Mouse (Mus musculus) left cerebral cortex, adult 2 months (tissue): ENCODE data around the gene Gm20403. TPM values are rescaled to one million over a fixed set of nuclear protein-coding genes. Genes with fewer than 3 reads are reported as not detected.
"Not testable (repeated sequence)": the region's sequence is repeated elsewhere in the genome, so short reads cannot be mapped to it uniquely, and the experiment has no call there.

Source experiments
- DNase-seq, 2 experiments: peaks; one replicate each; pipeline ENCODE4 v3.0.0; 2021 to 2022; ENCODE audit warnings: low spot score in 2 of 2, mixed read lengths in 1 of 2; ENCODE audit errors: extremely low spot score in 1 of 2
- H3K27ac ChIP-seq: fragments of 200-600 bp; 2 replicates; pipeline ENCODE4 v1.8.1; 2022
- H3K4me3 ChIP-seq: fragments of 200-600 bp; 2 replicates; pipeline ENCODE4 v1.8.1; 2022
- CTCF ChIP-seq: fragments of 200-600 bp; IDR thresholded peaks from 2 replicates; pipeline ENCODE4 v1.8.1; 2022; ENCODE audit warnings: antibody characterized with exemption, mild to moderate bottlenecking, moderate library complexity
- intact Hi-C: fragments of 180-260 bp; cut with DNase I; formaldehyde crosslinking; loops from one replicate; pipeline ENCODE4 v1.15.1; 2025
- total RNA-seq, 2 experiments: library from RNA; stranded (reverse); gene quantifications; 2 replicates each; pipeline ENCODE4 v1.2.3; 2021

Gm20403 gene
- total RNA-seq, 2 experiments from 2014 or later, result not detected

- TF ChIP-seq CTCF, result no peak
- no peak for DNase-seq
- no peak overlapping the region for H3K27ac ChIP-seq
- intact Hi-C loops, result no loop called here
- no peak overlapping the region for H3K4me3 ChIP-seq
These were observed 29.9 kb downstream of the Gm20403 start for GRCm38 (mm10) chr12:54956457-54956856.

- H3K27ac ChIP-seq, result no peak overlapping the region
- TF ChIP-seq CTCF, result no peak
- intact Hi-C loops, result no loop called here
These were observed 40.2 kb downstream of the Gm20403 start for GRCm38 (mm10) chr12:54946116-54946515.

GRCm38 (mm10) chr12:54942586-54943157, 43.7 kb downstream of the Gm20403 start:
- H3K27ac ChIP-seq, H3K4me3 ChIP-seq, DNase-seq, intact Hi-C loops: not testable (repeated sequence)
- peak; percentile 15 for TF ChIP-seq CTCF

More at GRCm38 (mm10) chr12:54946116-54946515, 40.2 kb downstream of the Gm20403 start:
- H3K4me3 ChIP-seq, result no peak overlapping the region
- DNase-seq, result no peak

GRCm38 (mm10) chr12:54937581-54938343, 48.6 kb downstream of the Gm20403 start:
- H3K4me3 ChIP-seq, H3K27ac ChIP-seq, intact Hi-C loops, DNase-seq: not testable (repeated sequence)

Other genes with a start within 250 kb of the Gm20403 start
- gene Snx6, start 190.8 kb downstream of the Gm20403 start, total RNA-seq, result 10 to 100 TPM; 39.5 to 43.1 TPM
- 100 to 1,000 TPM; 102 to 115 TPM for gene Cfl2, start 123.7 kb downstream of the Gm20403 start, total RNA-seq
- 1 to 10 TPM; 5.1 to 7.0 TPM for gene Baz1a, start 27.8 kb upstream of the Gm20403 start, total RNA-seq
- gene 2700097O09Rik, start 93.6 kb upstream of the Gm20403 start, total RNA-seq, result 10 to 100 TPM; 10.2 to 12.5 TPM
- gene Srp54a, start 93.7 kb upstream of the Gm20403 start, total RNA-seq, result 10 to 100 TPM; 78.8 to 99.0 TPM
- 10 to 100 TPM; 15.8 to 18.9 TPM for gene Fam177a, start 137.9 kb upstream of the Gm20403 start, total RNA-seq
- gene Srp54b, start 168.6 kb upstream of the Gm20403 start, total RNA-seq, result 10 to 100 TPM; 49.4 to 60.9 TPM
- not detected for gene 1700047I17Rik2, start 213.1 kb upstream of the Gm20403 start, total RNA-seq
- 10 to 100 TPM; 31.4 to 36.8 TPM for gene Srp54c, start 243.6 kb upstream of the Gm20403 start, total RNA-seq